22 mouse cellular contexts compared by ENCODE assay signal in genomic region chr4:152112329-152112728, GRCm38 (mm10). TPM values are rescaled to one million over a fixed set of nuclear protein-coding genes. Genes with fewer than 3 reads are reported as not detected.
"Had no signal": no experiment of that assay in that cellular context is flagged by ENCODE, and none has a peak within 500 bp of the region (broad histone marks: within the 10 kb centered on the region; RNA-seq: fewer than 3 reads in every experiment).

No protein-coding gene starts in this region.

- DNase-seq: kidney, adult 11 months; kidney, adult 8-10 months; kidney, postnatal 14 days; kidney, postnatal 4 days; left cerebral cortex, postnatal 4 days; lung, embryonic 14.5 days; right cerebral cortex, adult 18-20 months; right cerebral cortex, postnatal 14 days; right cerebral cortex, postnatal 4 days; thymus, adult 2 months; thymus, postnatal 14 days; thymus, postnatal 4 days had no signal

- H3K36me3 ChIP-seq: midbrain, embryonic 15.5 days had no signal

- H3K4me2 ChIP-seq: intestine, embryonic 15.5 days; limb, embryonic 12.5 days; limb, embryonic 15.5 days; lung, embryonic 14.5 days; midbrain, embryonic 12.5 days; midbrain, embryonic 15.5 days had no signal

- H3K9me3 ChIP-seq: intestine, embryonic 15.5 days; limb, embryonic 12.5 days; limb, embryonic 15.5 days; midbrain, embryonic 12.5 days; midbrain, embryonic 15.5 days had no signal

- H3K27ac ChIP-seq: intestine, embryonic 15.5 days; limb, embryonic 12.5 days; limb, embryonic 15.5 days; macrophage; midbrain, embryonic 12.5 days; midbrain, embryonic 15.5 days; stomach, postnatal 0 days had no signal

- ATAC-seq: intestine, embryonic 15.5 days; lung, postnatal 0 days; midbrain, embryonic 15.5 days had no signal

- H3K9ac ChIP-seq: intestine, embryonic 15.5 days; limb, embryonic 12.5 days; limb, embryonic 15.5 days; lung, embryonic 14.5 days; midbrain, embryonic 12.5 days; midbrain, embryonic 15.5 days had no signal

- H3K4me3 ChIP-seq: intestine, embryonic 15.5 days; limb, embryonic 12.5 days; limb, embryonic 15.5 days; midbrain, embryonic 12.5 days; midbrain, embryonic 15.5 days had no signal

RNA-seq across cellular contexts. Expression of gene Hes2, which starts 46.3 kb away (rescaled TPM):
- polyA plus RNA-seq: limb, embryonic 12.5 days; liver, embryonic 16.5 days; lung, embryonic 14.5 days; midbrain, embryonic 15.5 days; neural tube, embryonic 14.5 days had no signal
